Mouse (Mus musculus) bone marrow, adult 2 months (tissue): Measurements from ENCODE around the gene Chst4.

Experiments used
- CTCF ChIP-seq: fragments of 200-500 bp; IDR thresholded peaks from 2 replicates; pipeline ENCODE4 v1.5.1; 2011; ENCODE audit warnings: low read length, control low read depth; ENCODE audit not compliant: control insufficient read depth, insufficient read depth
- POLR2A ChIP-seq: fragments of 200-500 bp; IDR thresholded peaks from 2 replicates; pipeline ENCODE4 v1.6.1; 2011; ENCODE audit warnings: low read depth, mild to moderate bottlenecking, control low read depth, low read length, borderline replicate concordance; ENCODE audit not compliant: control insufficient read depth

GRCm38 (mm10) chr8:110069706-110070105 lies 30.2 kb upstream of the Chst4 start:
- TF ChIP-seq POLR2A (no peak), CTCF (no peak)
